Mouse (Mus musculus) bone marrow macrophage, adult 2 months (primary cell): ENCODE measurements around the gene Triobp.

Experiments used
- CTCF ChIP-seq: IDR thresholded peaks from 2 replicates; pipeline ENCODE4 v1.5.1; 2012; ENCODE audit warnings: low read depth, mild to moderate bottlenecking, low read length, moderate library complexity
- POLR2A ChIP-seq: IDR thresholded peaks from 2 replicates; pipeline ENCODE4 v1.6.1; 2012; ENCODE audit warnings: mild to moderate bottlenecking, low read depth, low read length, borderline replicate concordance

GRCm38 (mm10) chr15:78999586-78999985 lies 52.1 kb downstream of the Triobp start:
- no peak for TF ChIP-seq POLR2A
- TF ChIP-seq CTCF: no peak
